In genomic region chr10:128376099-128376454, GRCm38 (mm10) we compare ENCODE assay signal across 8 mouse cellular contexts. TPM values are rescaled to one million over a fixed set of nuclear protein-coding genes. Genes with fewer than 3 reads are reported as not detected.
A peak's percentile ranks its signal among the peaks of the same experiment; 100 is the strongest.
DNase-seq lines count a peak whose midpoint lies in the region; ATAC-seq and TF ChIP-seq lines count a peak whose summit lies in the region.

No protein-coding gene starts in this region.

- 55% methylated on average over 4 of the region's 4 CpGs for WGBS in heart, embryonic 16.5 days
- 45% methylated on average over 4 of the region's 4 CpGs for WGBS in hindbrain, embryonic 11.5 days
- 47% methylated on average over 4 of the region's 4 CpGs for WGBS in midbrain, embryonic 10.5 days

- TF ChIP-seq CTCF in MEL (IDR thresholded peaks at IDR 0.05 in 2 of 3, conservative IDR thresholded peaks at IDR 0.05 in 1 of 3; ENCODE audit: control insufficient read depth in 1 of 3, insufficient read depth in 1 of 3, low read depth in 2 of 3, low read length in 3 of 3, poor library complexity in 1 of 3, severe bottlenecking in 1 of 3): no peak

- H3K79me2 ChIP-seq in MEL (ENCODE audit: control insufficient read depth, insufficient read depth, low read length, poor library complexity): peaks cover 22% of the 10 kb centered on the region

- H3K4me2 ChIP-seq in heart, embryonic 16.5 days (ENCODE audit: low read depth, low read length): peak overlapping the region; percentile 93
- H3K4me2 ChIP-seq in hindbrain, embryonic 11.5 days (replicated peaks; ENCODE audit: low read depth, low read length): peak overlapping the region; percentile 81

- H3K9ac ChIP-seq in heart, embryonic 16.5 days (ENCODE audit: low read length): peak overlapping the region; percentile 99
- H3K9ac ChIP-seq in MEL (ENCODE audit: control insufficient read depth, low read depth, low read length, poor library complexity, severe bottlenecking): peak overlapping the region; percentile 91
- peak overlapping the region; percentile 97 for H3K9ac ChIP-seq in hindbrain, embryonic 11.5 days (ENCODE audit: low read depth, low read length)

- H3K36me3 ChIP-seq in heart, embryonic 16.5 days (ENCODE audit: control insufficient read depth, insufficient read depth): peaks cover 15% of the 10 kb centered on the region
- peaks cover 2 to 8% of the 10 kb centered on the region in 2 experiments for H3K36me3 ChIP-seq in MEL (ENCODE audit: control insufficient read depth in 1 of 2, insufficient read depth in 2 of 2, low read length in 2 of 2)
- peaks cover 4% of the 10 kb centered on the region; the same call in 1 of the 2 replicates for H3K36me3 ChIP-seq in hindbrain, embryonic 11.5 days (ENCODE audit: control insufficient read depth, insufficient read depth, low read length)
- H3K36me3 ChIP-seq in midbrain, embryonic 10.5 days: peaks cover 33% of the 10 kb centered on the region

- TF ChIP-seq EP300 in MEL (IDR thresholded peaks at IDR 0.05; ENCODE audit: low read depth in 1 of 2, low read length in 2 of 2): no peak

- intact Hi-C loops in heart, postnatal 36 days (cut with DNase I): loop anchor here (5.0 kb wide), 1 partner anchor 39 kb away; the partner anchor contains the start of gene Cs

- TF ChIP-seq RAD21 in MEL (IDR thresholded peaks at IDR 0.05; ENCODE audit: low read depth, low read length): no peak

- H3K27me3 ChIP-seq in heart, embryonic 16.5 days (ENCODE audit: control insufficient read depth, insufficient read depth, low read length): no peaks in the 10 kb centered on the region
- H3K27me3 ChIP-seq in MEL (ENCODE audit: control insufficient read depth in 1 of 2, insufficient read depth in 2 of 2, low read length in 2 of 2): no peaks in the 10 kb centered on the region
- no peaks in the 10 kb centered on the region for H3K27me3 ChIP-seq in hindbrain, embryonic 11.5 days (ENCODE audit: control insufficient read depth, insufficient read depth, low read length)
- H3K27me3 ChIP-seq in midbrain, embryonic 10.5 days (ENCODE audit: low read depth, poor library complexity, severe bottlenecking): no peaks in the 10 kb centered on the region

- peak overlapping the region; percentile 95 for H3K4me3 ChIP-seq in heart, embryonic 16.5 days (ENCODE audit: low read length)
- H3K4me3 ChIP-seq in MEL (ENCODE audit: control insufficient read depth in 1 of 2, insufficient read depth in 1 of 2, low read depth in 2 of 2, low read length in 2 of 2): peak overlapping the region; percentile 74 to 83
- H3K4me3 ChIP-seq in hindbrain, embryonic 11.5 days (ENCODE audit: low read depth, low read length): peak overlapping the region; percentile 99
- peak overlapping the region; percentile 99 for H3K4me3 ChIP-seq in midbrain, embryonic 10.5 days

- H3K27ac ChIP-seq in heart, embryonic 16.5 days (ENCODE audit: low read length): peak overlapping the region; percentile 93
- H3K27ac ChIP-seq in MEL (ENCODE audit: control insufficient read depth, low read depth, low read length): peak overlapping the region; percentile 59
- peak overlapping the region; percentile 90 for H3K27ac ChIP-seq in hindbrain, embryonic 11.5 days (ENCODE audit: low read depth, low read length)
- peak overlapping the region; percentile 98 for H3K27ac ChIP-seq in midbrain, embryonic 10.5 days (replicated peaks)

- DNase-seq in heart, postnatal 36 days: no peak
- DNase-seq in MEL (ENCODE audit: low read depth, low spot score): no peak
- DNase-seq in hindbrain, embryonic 11.5 days (ENCODE audit: low spot score): no peak
- no peak for DNase-seq in midbrain, embryonic 10.5 days (ENCODE audit: low spot score)
- no peak for DNase-seq in thymus, postnatal 25 days
- DNase-seq in urinary bladder, postnatal 25 days (ENCODE audit: low spot score): no peak
- no peak for DNase-seq in testis, postnatal 14 days (ENCODE audit: low spot score)

- H3K4me1 ChIP-seq in heart, embryonic 16.5 days (ENCODE audit: control insufficient read depth, insufficient read depth, low read length): peaks cover 18% of the 10 kb centered on the region
- peaks cover 0 to 14% of the 10 kb centered on the region in 2 experiments for H3K4me1 ChIP-seq in MEL (ENCODE audit: control insufficient read depth in 1 of 2, insufficient read depth in 2 of 2, low read length in 2 of 2)
- H3K4me1 ChIP-seq in hindbrain, embryonic 11.5 days (replicated peaks; ENCODE audit: control insufficient read depth, insufficient read depth, low read length): peaks cover 2% of the 10 kb centered on the region; the same call in 1 of the 2 replicates
- peaks cover 30% of the 10 kb centered on the region for H3K4me1 ChIP-seq in midbrain, embryonic 10.5 days

- no peak for TF ChIP-seq POLR2A in MEL (IDR thresholded peaks at IDR 0.05; ENCODE audit: control insufficient read depth in 1 of 2, insufficient read depth in 1 of 2, low read depth in 1 of 2, low read length in 2 of 2, poor library complexity in 1 of 2)

- H3K9me3 ChIP-seq in heart, embryonic 16.5 days (replicated peaks; ENCODE audit: control insufficient read depth, low read length): peaks cover 4% of the 10 kb centered on the region
- H3K9me3 ChIP-seq in MEL (replicated peaks; ENCODE audit: insufficient read depth, low read length): no peaks in the 10 kb centered on the region
- no peaks in the 10 kb centered on the region for H3K9me3 ChIP-seq in hindbrain, embryonic 11.5 days (ENCODE audit: control insufficient read depth, low read length)
- H3K9me3 ChIP-seq in midbrain, embryonic 10.5 days (replicated peaks): no peaks in the 10 kb centered on the region

- ATAC-seq in heart, embryonic 16.5 days (replicated peaks; ENCODE audit: extremely low read depth, insufficient read depth, low FRiP score): no peak
- ATAC-seq in hindbrain, embryonic 11.5 days (ENCODE audit: low FRiP score): no peak

TF ChIP-seq in MEL, 35 proteins besides CTCF, POLR2A, EP300 and RAD21 (continues in another document):
- no peak for TF ChIP-seq CHD2 (IDR thresholded peaks at IDR 0.05; ENCODE audit: low read length)
- no peak for TF ChIP-seq NRF1 (IDR thresholded peaks at IDR 0.05; ENCODE audit: insufficient read depth, low read depth, low read length, poor library complexity, severe bottlenecking)
- TF ChIP-seq RCOR1 (IDR thresholded peaks at IDR 0.05; ENCODE audit: low read depth, low read length): no peak
- TF ChIP-seq E2F4 (IDR thresholded peaks at IDR 0.05; ENCODE audit: borderline replicate concordance, low read depth, low read length): no peak
- no peak for TF ChIP-seq UBTF (IDR thresholded peaks at IDR 0.05; ENCODE audit: borderline replicate concordance, insufficient read depth, low read depth, low read length)
- TF ChIP-seq USF2 (IDR thresholded peaks at IDR 0.05; ENCODE audit: borderline replicate concordance in 1 of 2, insufficient read depth in 1 of 2, low read depth in 1 of 2, low read length in 2 of 2): no peak
- no peak for TF ChIP-seq BHLHE40 (IDR thresholded peaks at IDR 0.05; ENCODE audit: borderline replicate concordance, low read depth, low read length)
- no peak for TF ChIP-seq ZKSCAN1 (IDR thresholded peaks at IDR 0.05; ENCODE audit: low read depth, low read length)
- TF ChIP-seq GABPA (IDR thresholded peaks at IDR 0.05; ENCODE audit: low read depth, low read length): no peak

RNA-seq across cellular contexts. Expression of gene Ankrd52, which starts 0.8 kb away (rescaled TPM):
- polyA plus RNA-seq in heart, embryonic 16.5 days (2015; fragmentation: Nextera tagmentation; extraction: Ambion mirVana): 8.1 and 8.5 TPM in 2 replicates
- 10 to 100 TPM; 41.2 to 43.2 TPM for total RNA-seq in heart, postnatal 36 days (2021)
- 9.5 and 10.0 TPM in 2 replicates for total RNA-seq in MEL (2012; rRNA removed)
- polyA plus RNA-seq in MEL (2012; ENCODE audit: insufficient read depth in 1 of 2, insufficient read length in 2 of 2, low read depth in 1 of 2, low replicate concordance in 2 of 2, missing spikeins in 1 of 2): 10 to 100 TPM in 1 of 2 experiments, not detected in 1; 39.9 TPM
- polyA plus RNA-seq in hindbrain, embryonic 11.5 days (2014; fragmentation: Nextera tagmentation; extraction: Ambion mirVana): 9.5 and 12.3 TPM in 2 replicates
- 9.0 and 9.2 TPM in 2 replicates for polyA plus RNA-seq in midbrain, embryonic 10.5 days (2016; fragmentation: Nextera tagmentation; extraction: Ambion mirVana)

RNA-seq across cellular contexts. Expression of gene Coq10a, which starts 7.3 kb away (rescaled TPM):
- 13.4 and 19.4 TPM in 2 replicates for polyA plus RNA-seq in heart, embryonic 16.5 days (2015; fragmentation: Nextera tagmentation; extraction: Ambion mirVana)
- 100 to 1,000 TPM; 304 to 339 TPM for total RNA-seq in heart, postnatal 36 days (2021)
- total RNA-seq in MEL (2012; rRNA removed): 6.8 and 7.7 TPM in 2 replicates
- 10 to 100 TPM in 1 of 2 experiments, not detected in 1; 14.1 TPM for polyA plus RNA-seq in MEL (2012; ENCODE audit: insufficient read depth in 1 of 2, insufficient read length in 2 of 2, low read depth in 1 of 2, low replicate concordance in 2 of 2, missing spikeins in 1 of 2)
- 23.8 and 24.5 TPM in 2 replicates for polyA plus RNA-seq in hindbrain, embryonic 11.5 days (2014; fragmentation: Nextera tagmentation; extraction: Ambion mirVana)
- polyA plus RNA-seq in midbrain, embryonic 10.5 days (2016; fragmentation: Nextera tagmentation; extraction: Ambion mirVana): 13.2 and 18.8 TPM in 2 replicates

RNA-seq across cellular contexts. Expression of gene Slc39a5, which starts 25.0 kb away (rescaled TPM):
- 0.41 TPM in 1 of 2 replicates, not detected in the other for polyA plus RNA-seq in heart, embryonic 16.5 days (2015; fragmentation: Nextera tagmentation; extraction: Ambion mirVana)
- not detected for total RNA-seq in heart, postnatal 36 days (2021)
- not detected in 2 replicates for total RNA-seq in MEL (2012; rRNA removed)
- polyA plus RNA-seq in MEL (2012; ENCODE audit: insufficient read depth in 1 of 2, insufficient read length in 2 of 2, low read depth in 1 of 2, low replicate concordance in 2 of 2, missing spikeins in 1 of 2): not detected
- not detected in 2 replicates for polyA plus RNA-seq in hindbrain, embryonic 11.5 days (2014; fragmentation: Nextera tagmentation; extraction: Ambion mirVana)
- polyA plus RNA-seq in midbrain, embryonic 10.5 days (2016; fragmentation: Nextera tagmentation; extraction: Ambion mirVana): 0.06 and 0.19 TPM in 2 replicates

RNA-seq across cellular contexts. Expression of gene Nabp2, which starts 35.2 kb away (rescaled TPM):
- polyA plus RNA-seq in heart, embryonic 16.5 days (2015; fragmentation: Nextera tagmentation; extraction: Ambion mirVana): 55.9 and 60.4 TPM in 2 replicates
- total RNA-seq in heart, postnatal 36 days (2021): 10 to 100 TPM; 44.6 to 49.6 TPM
- total RNA-seq in MEL (2012; rRNA removed): 33.7 and 39.9 TPM in 2 replicates
- polyA plus RNA-seq in MEL (2012; ENCODE audit: insufficient read depth in 1 of 2, insufficient read length in 2 of 2, low read depth in 1 of 2, low replicate concordance in 2 of 2, missing spikeins in 1 of 2): 100 to 1,000 TPM; 166 to 249 TPM
- polyA plus RNA-seq in hindbrain, embryonic 11.5 days (2014; fragmentation: Nextera tagmentation; extraction: Ambion mirVana): 125 and 130 TPM in 2 replicates
- 149 and 151 TPM in 2 replicates for polyA plus RNA-seq in midbrain, embryonic 10.5 days (2016; fragmentation: Nextera tagmentation; extraction: Ambion mirVana)

RNA-seq across cellular contexts. Expression of gene Rnf41, which starts 35.4 kb away (rescaled TPM):
- 29.9 and 31.7 TPM in 2 replicates for polyA plus RNA-seq in heart, embryonic 16.5 days (2015; fragmentation: Nextera tagmentation; extraction: Ambion mirVana)
- total RNA-seq in heart, postnatal 36 days (2021): 10 to 100 TPM; 16.3 to 18.3 TPM
- total RNA-seq in MEL (2012; rRNA removed): 25.4 and 28.1 TPM in 2 replicates
- polyA plus RNA-seq in MEL (2012; ENCODE audit: insufficient read depth in 1 of 2, insufficient read length in 2 of 2, low read depth in 1 of 2, low replicate concordance in 2 of 2, missing spikeins in 1 of 2): 10 to 100 TPM in 1 of 2 experiments, not detected in 1; 27.4 TPM
- 44.2 and 44.7 TPM in 2 replicates for polyA plus RNA-seq in hindbrain, embryonic 11.5 days (2014; fragmentation: Nextera tagmentation; extraction: Ambion mirVana)
- polyA plus RNA-seq in midbrain, embryonic 10.5 days (2016; fragmentation: Nextera tagmentation; extraction: Ambion mirVana): 42.0 and 49.2 TPM in 2 replicates
